Mouse (Mus musculus): ENCODE data around the gene Lalba. TPM values are rescaled to one million over a fixed set of nuclear protein-coding genes. Genes with fewer than 3 reads are reported as not detected.

Gene Lalba
- total RNA-seq (2012; rRNA removed) (not detected in 2 replicates), total RNA-seq (2014; rRNA removed) (not detected in 2 replicates), polyA plus RNA-seq (2012; ENCODE audit: insufficient read length, low read depth) (not detected in 2 replicates)

- H3K27me3 ChIP-seq (replicated peaks) = no peaks in the 10 kb centered on the region
- H3K36me3 ChIP-seq (replicated peaks in 1 of 2; ENCODE audit: control insufficient read depth in 1 of 2, insufficient read depth in 1 of 2, low read length in 1 of 2) = no peaks in the 10 kb centered on the region
- dilution Hi-C loops (cut with MboI; ENCODE audit: extremely low pct_ligation_motif_present, extremely low pct_unique_long_range_greater_than_20kb, low sequenced_read_pairs) (no loop called here), in situ Hi-C loops (cut with MboI; ENCODE audit: low pct_ligation_motif_present, low pct_unique_long_range_greater_than_20kb, low sequenced_read_pairs) (no loop called here)
- DNase-seq (ENCODE audit: extremely low read depth) = no peak
- H3K4me3 ChIP-seq (replicated peaks in 1 of 3; ENCODE audit: low read depth in 2 of 3, low read length in 2 of 3, poor library complexity in 1 of 3) = no peak within 1 kb of the TSS
- H3K4me2 ChIP-seq (ENCODE audit: insufficient read depth, low read depth, poor library complexity, severe bottlenecking) = no peak within 1 kb of the TSS
- no peak within 1 kb of the TSS for H3K27ac ChIP-seq (ENCODE audit: insufficient read depth, low read depth)
- no peak within 1 kb of the TSS for H3K9ac ChIP-seq (ENCODE audit: insufficient read depth, low read depth)
- H3K9me3 ChIP-seq (replicated peaks; ENCODE audit: low read length) = no peaks in the 10 kb centered on the region
- peaks cover 26 to 69% of the 10 kb centered on the region in 2 experiments for H3K4me1 ChIP-seq (ENCODE audit: control insufficient read depth in 1 of 2, insufficient read depth in 2 of 2)
- H3K79me2 ChIP-seq (replicated peaks; ENCODE audit: control insufficient read depth, extremely low read depth, insufficient read depth, poor library complexity, severe bottlenecking) = no peaks in the 10 kb centered on the region
- TF ChIP-seq ZC3H11A (IDR thresholded peaks at IDR 0.05; ENCODE audit: low read depth, low read length) (no peak), RCOR1 (conservative IDR thresholded peaks at IDR 0.05; ENCODE audit: low read depth, low read length) (no peak)
Measured at GRCm38 (mm10) chr15:98482701-98483100, at the start of gene Lalba. Gene Lalba, minus strand, starts transcription at chr15:98482721.

- peaks cover 45% of the 10 kb centered on the region for H3K79me2 ChIP-seq (replicated peaks; ENCODE audit: control insufficient read depth, extremely low read depth, insufficient read depth, poor library complexity, severe bottlenecking)
- dilution Hi-C loops (cut with MboI; ENCODE audit: extremely low pct_ligation_motif_present, extremely low pct_unique_long_range_greater_than_20kb, low sequenced_read_pairs) = no loop called here
- no peak overlapping the region for H3K27ac ChIP-seq (ENCODE audit: insufficient read depth, low read depth)
- H3K27me3 ChIP-seq (replicated peaks) = no peaks in the 10 kb centered on the region
- H3K4me3 ChIP-seq (replicated peaks in 1 of 3; ENCODE audit: low read depth in 2 of 3, low read length in 2 of 3, poor library complexity in 1 of 3) = peak overlapping the region; percentile 60 to 90 (median 73)
- peaks cover 31 to 46% of the 10 kb centered on the region in 2 experiments for H3K36me3 ChIP-seq (replicated peaks in 1 of 2; ENCODE audit: control insufficient read depth in 1 of 2, insufficient read depth in 1 of 2, low read length in 1 of 2)
- no peaks in the 10 kb centered on the region for H3K9me3 ChIP-seq (replicated peaks; ENCODE audit: low read length)
- in situ Hi-C loops (cut with MboI; ENCODE audit: low pct_ligation_motif_present, low pct_unique_long_range_greater_than_20kb, low sequenced_read_pairs) = loop anchor here (5.0 kb wide), 1 partner anchor 35 kb away; no protein-coding TSS in a partner anchor
- peak; percentile 56 for DNase-seq (ENCODE audit: extremely low read depth)
- peak overlapping the region; percentile 72 for H3K9ac ChIP-seq (ENCODE audit: insufficient read depth, low read depth)
- peaks cover 0 to 32% of the 10 kb centered on the region in 2 experiments; a peak in 2 of 4 replicates for H3K4me1 ChIP-seq (ENCODE audit: control insufficient read depth in 1 of 2, insufficient read depth in 2 of 2)
- TF ChIP-seq MAX (IDR thresholded peaks at IDR 0.05; ENCODE audit: low read length) = peak; percentile 88
- no peak for TF ChIP-seq GABPA (IDR thresholded peaks at IDR 0.05; ENCODE audit: insufficient replicate concordance, low read depth, low read length)
- peak; percentile 62 for TF ChIP-seq BHLHE40 (IDR thresholded peaks at IDR 0.05; ENCODE audit: low read depth, low read length)
- peak; percentile 66; the same call in 1 of the 2 replicates for TF ChIP-seq MAFK (IDR thresholded peaks at IDR 0.05; ENCODE audit: insufficient replicate concordance, low read length)
- TF ChIP-seq RCOR1 (conservative IDR thresholded peaks at IDR 0.05; ENCODE audit: low read depth, low read length) = no peak
- TF ChIP-seq SIN3A (IDR thresholded peaks at IDR 0.05; ENCODE audit: low read length) = peak; percentile 55; the same call in 1 of the 2 replicates
- TF ChIP-seq MYC (IDR thresholded peaks at IDR 0.05; ENCODE audit: low read depth, low read length) = peak; percentile 95
- peak; percentile 61 for TF ChIP-seq MXI1 (IDR thresholded peaks at IDR 0.05; ENCODE audit: low read depth, low read length)
- H3K4me2 ChIP-seq (ENCODE audit: insufficient read depth, low read depth, poor library complexity, severe bottlenecking) = peak overlapping the region; percentile 90
Measured at GRCm38 (mm10) chr15:98532281-98532680, 49.8 kb upstream of the Lalba start.

- Histone ChIP-seq H3K4me1 (ENCODE audit: control insufficient read depth in 1 of 2, insufficient read depth in 2 of 2) (peaks cover 0 to 54% of the 10 kb centered on the region in 2 experiments; a peak in 2 of 4 replicates), H3K4me3 (replicated peaks in 1 of 3; ENCODE audit: low read depth in 2 of 3, low read length in 2 of 3, poor library complexity in 1 of 3) (no peak overlapping the region), H3K27ac (ENCODE audit: insufficient read depth, low read depth) (no peak overlapping the region), H3K36me3 (replicated peaks in 1 of 2; ENCODE audit: control insufficient read depth in 1 of 2, insufficient read depth in 1 of 2, low read length in 1 of 2) (peaks cover 59 to 84% of the 10 kb centered on the region in 2 experiments), H3K9ac (ENCODE audit: insufficient read depth, low read depth) (no peak overlapping the region), H3K9me3 (replicated peaks; ENCODE audit: low read length) (no peaks in the 10 kb centered on the region), H3K79me2 (replicated peaks; ENCODE audit: control insufficient read depth, extremely low read depth, insufficient read depth, poor library complexity, severe bottlenecking) (peaks cover 53% of the 10 kb centered on the region), H3K27me3 (replicated peaks) (no peaks in the 10 kb centered on the region), H3K4me2 (ENCODE audit: insufficient read depth, low read depth, poor library complexity, severe bottlenecking) (no peak overlapping the region)
- TF ChIP-seq CTCF (conservative IDR thresholded peaks at IDR 0.05 in 1 of 2, IDR thresholded peaks at IDR 0.05 in 1 of 2; ENCODE audit: low read depth in 2 of 2, low read length in 2 of 2) (no peak), ZMIZ1 (IDR thresholded peaks at IDR 0.05; ENCODE audit: low read depth, low read length) (no peak), ZC3H11A (IDR thresholded peaks at IDR 0.05; ENCODE audit: low read depth, low read length) (no peak), MYC (IDR thresholded peaks at IDR 0.05; ENCODE audit: low read depth, low read length) (no peak), BHLHE40 (IDR thresholded peaks at IDR 0.05; ENCODE audit: low read depth, low read length) (no peak), ZKSCAN1 (IDR thresholded peaks at IDR 0.05; ENCODE audit: borderline replicate concordance, low read depth, low read length) (no peak), RAD21 (IDR thresholded peaks at IDR 0.05; ENCODE audit: low read depth, low read length) (no peak), JUN (IDR thresholded peaks at IDR 0.05; ENCODE audit: insufficient read depth, low read depth, low read length) (no peak), GABPA (IDR thresholded peaks at IDR 0.05; ENCODE audit: insufficient replicate concordance, low read depth, low read length) (no peak), ZNF384 (IDR thresholded peaks at IDR 0.05; ENCODE audit: low read depth, low read length) (no peak), NELFE (IDR thresholded peaks at IDR 0.05; ENCODE audit: low read depth, low read length) (no peak), PAX5 (IDR thresholded peaks at IDR 0.05; ENCODE audit: low read length) (no peak), TBP (conservative IDR thresholded peaks at IDR 0.05; ENCODE audit: low read depth, low read length) (no peak), EP300 (IDR thresholded peaks at IDR 0.05; ENCODE audit: low read length) (no peak), MXI1 (IDR thresholded peaks at IDR 0.05; ENCODE audit: low read depth, low read length) (no peak), UBTF (IDR thresholded peaks at IDR 0.05; ENCODE audit: low read depth, low read length) (no peak), ETS1 (conservative IDR thresholded peaks at IDR 0.05; ENCODE audit: low read depth, low read length) (no peak), POLR2AphosphoS2 (IDR thresholded peaks at IDR 0.05; ENCODE audit: low read depth, low read length) (no peak), RCOR1 (conservative IDR thresholded peaks at IDR 0.05; ENCODE audit: low read depth, low read length) (no peak)
- dilution Hi-C loops (cut with MboI; ENCODE audit: extremely low pct_ligation_motif_present, extremely low pct_unique_long_range_greater_than_20kb, low sequenced_read_pairs) (no loop called here), in situ Hi-C loops (cut with MboI; ENCODE audit: low pct_ligation_motif_present, low pct_unique_long_range_greater_than_20kb, low sequenced_read_pairs) (no loop called here)
- DNase-seq (ENCODE audit: extremely low read depth) = no peak
Measured at GRCm38 (mm10) chr15:98528066-98528563, 45.6 kb upstream of the Lalba start.

All from CH12.LX (cell line).